ENCODE assay signal across 10 mouse cellular contexts in the genomic region with DNA sequence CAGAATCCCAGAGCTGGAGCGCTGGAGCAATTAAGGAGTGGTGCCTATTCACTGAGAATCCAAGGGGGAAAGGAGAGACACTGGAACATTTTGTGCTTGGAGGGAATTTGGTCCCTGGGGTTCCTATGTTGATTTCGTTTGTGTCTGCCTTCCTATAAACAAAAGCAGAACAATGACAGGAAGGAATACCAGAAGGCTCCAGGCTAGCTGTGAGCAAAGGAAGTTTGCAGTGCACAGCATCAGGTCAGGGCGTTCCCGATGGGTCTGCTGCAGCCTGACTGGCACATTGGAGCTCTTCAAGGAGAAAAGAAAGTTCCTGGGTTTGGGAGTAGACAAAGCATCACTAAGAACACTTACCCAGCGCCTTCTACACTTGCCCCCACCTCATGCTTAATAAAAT. TPM values are rescaled to one million over a fixed set of nuclear protein-coding genes. Genes with fewer than 3 reads are reported as not detected.
DNase-seq lines count a peak whose midpoint lies in the region; ATAC-seq and TF ChIP-seq lines count a peak whose summit lies in the region.
"Had no signal": no experiment of that assay in that cellular context is flagged by ENCODE, and none has a peak within 500 bp of the region (broad histone marks: within the 10 kb centered on the region; RNA-seq: fewer than 3 reads in every experiment).

No protein-coding gene starts in this region.

- no peak overlapping the region for H3K27ac ChIP-seq in forebrain, embryonic 10.5 days
- H3K27ac ChIP-seq in forebrain, embryonic 11.5 days (ENCODE audit: low read depth, low read length): no peak overlapping the region
- no peak overlapping the region for H3K27ac ChIP-seq in cortical plate, adult 2 months (ENCODE audit: insufficient read depth, low read length)
- no peak overlapping the region for H3K27ac ChIP-seq in hindbrain, embryonic 13.5 days
- H3K27ac ChIP-seq: limb, embryonic 15.5 days had no signal

- ATAC-seq in forebrain, embryonic 11.5 days (replicated peaks; ENCODE audit: low FRiP score): no peak
- ATAC-seq in hindbrain, embryonic 13.5 days (ENCODE audit: low FRiP score): no peak
- no peak for ATAC-seq in erythroblast, adult 5-6 weeks (replicated peaks; ENCODE audit: low FRiP score, poor library complexity, severe bottlenecking)

- no peak overlapping the region for H3K4me2 ChIP-seq in forebrain, embryonic 11.5 days (ENCODE audit: low read depth, low read length, severe bottlenecking)
- peak overlapping the region; percentile 93 for H3K4me2 ChIP-seq in hindbrain, embryonic 13.5 days

- H3K4me1 ChIP-seq in forebrain, embryonic 10.5 days: peaks cover 15% of the 10 kb centered on the region
- 0 out of 2 replicates have a peak, but pooled peaks cover 3% of the 10 kb centered on the region for H3K4me1 ChIP-seq in forebrain, embryonic 11.5 days (replicated peaks; ENCODE audit: control insufficient read depth, insufficient read depth, low read length)
- peaks cover 3% of the 10 kb centered on the region for H3K4me1 ChIP-seq in cortical plate, adult 2 months (ENCODE audit: control insufficient read depth, insufficient read depth, low read length)
- peaks cover 11% of the 10 kb centered on the region for H3K4me1 ChIP-seq in hindbrain, embryonic 13.5 days (replicated peaks)

- H3K4me3 ChIP-seq in forebrain, embryonic 10.5 days: peak overlapping the region; percentile 74; the same call in 1 of the 2 replicates
- no peak overlapping the region; the same call in 1 of the 2 replicates for H3K4me3 ChIP-seq in forebrain, embryonic 11.5 days (ENCODE audit: low read depth, low read length)
- peak overlapping the region; percentile 89 for H3K4me3 ChIP-seq in cortical plate, adult 2 months (ENCODE audit: insufficient read depth, low read length)
- peak overlapping the region; percentile 73 for H3K4me3 ChIP-seq in hindbrain, embryonic 13.5 days

- DNase-seq in forebrain, embryonic 10.5 days (ENCODE audit: extremely low spot score, low spot score): no peak
- DNase-seq in forebrain, embryonic 11.5 days (ENCODE audit: low spot score): no peak
- DNase-seq in lung, postnatal 25 days (ENCODE audit: low spot score): peak; percentile 79
- DNase-seq in thymus, postnatal 36 days: no peak
- DNase-seq in spleen, postnatal 4 days (ENCODE audit: low spot score in 2 of 2): no peak

- WGBS in forebrain, embryonic 10.5 days: 15% methylated on average over 5 of the region's 5 CpGs
- 12% methylated on average over 5 of the region's 5 CpGs for WGBS in forebrain, embryonic 11.5 days
- 19% methylated on average over 5 of the region's 5 CpGs for WGBS in hindbrain, embryonic 13.5 days

- H3K27me3 ChIP-seq in forebrain, embryonic 10.5 days (ENCODE audit: poor library complexity, severe bottlenecking): peaks cover 40% of the 10 kb centered on the region
- H3K27me3 ChIP-seq in forebrain, embryonic 11.5 days (ENCODE audit: control insufficient read depth, insufficient read depth, low read length): peaks cover 5% of the 10 kb centered on the region; the same call in 1 of the 2 replicates
- H3K27me3 ChIP-seq in hindbrain, embryonic 13.5 days: peaks cover 11% of the 10 kb centered on the region; the same call in 1 of the 2 replicates

- H3K9ac ChIP-seq in forebrain, embryonic 11.5 days (ENCODE audit: low read length): no peak overlapping the region
- peak overlapping the region; percentile 85 for H3K9ac ChIP-seq in hindbrain, embryonic 13.5 days
- H3K9ac ChIP-seq: limb, embryonic 15.5 days had no signal

- H3K36me3 ChIP-seq in forebrain, embryonic 10.5 days (replicated peaks): no peaks in the 10 kb centered on the region
- H3K36me3 ChIP-seq in forebrain, embryonic 11.5 days (ENCODE audit: control insufficient read depth, insufficient read depth, low read length): no peaks in the 10 kb centered on the region
- no peaks in the 10 kb centered on the region for H3K36me3 ChIP-seq in hindbrain, embryonic 13.5 days
- H3K36me3 ChIP-seq: limb, embryonic 15.5 days had no signal

- no peaks in the 10 kb centered on the region for H3K9me3 ChIP-seq in forebrain, embryonic 10.5 days
- H3K9me3 ChIP-seq in forebrain, embryonic 11.5 days (ENCODE audit: control insufficient read depth, low read length): no peaks in the 10 kb centered on the region
- no peaks in the 10 kb centered on the region for H3K9me3 ChIP-seq in hindbrain, embryonic 13.5 days
- H3K9me3 ChIP-seq: limb, embryonic 15.5 days had no signal

- TF ChIP-seq CTCF in cortical plate, adult 2 months (IDR thresholded peaks at IDR 0.05; ENCODE audit: extremely low read depth, insufficient read depth, low read length): no peak

- TF ChIP-seq POLR2A in cortical plate, adult 2 months (IDR thresholded peaks at IDR 0.05; ENCODE audit: extremely low read depth, insufficient read depth, low read length): no peak

RNA-seq across cellular contexts. Expression of a gene that starts 1.9 kb away (rescaled TPM):
- 2.6 and 3.5 TPM in 2 replicates for polyA plus RNA-seq in forebrain, embryonic 10.5 days (2016; fragmentation: Nextera tagmentation; extraction: Ambion mirVana)
- polyA plus RNA-seq in forebrain, embryonic 11.5 days (2014; fragmentation: Nextera tagmentation; extraction: Ambion mirVana): 3.8 and 4.1 TPM in 2 replicates
- polyA plus RNA-seq in cortical plate, adult 2 months (2012; rRNA removed): 26.3 and 33.1 TPM in 2 replicates
- polyA plus RNA-seq in hindbrain, embryonic 13.5 days (2015; fragmentation: Nextera tagmentation; extraction: Ambion mirVana): 26.0 and 27.5 TPM in 2 replicates
- not detected in 2 replicates for total RNA-seq in erythroblast, adult 5-6 weeks (2015; ENCODE audit: low replicate concordance)
- not detected in 2 replicates for total RNA-seq in erythroblast, adult 5-6 weeks (2017; ENCODE audit: low replicate concordance)
- polyA plus RNA-seq: C2C12 had no signal
